Mouse (Mus musculus) T-cell, adult 2 months (primary cell): ENCODE data around the gene Inhbe.

ENCODE experiments used
- DNase-seq: peaks from one replicate; pipeline ENCODE4 v3.0.0; 2022; ENCODE audit warnings: low spot score

The Inhbe gene

GRCm38 (mm10) chr10:127353909-127354895, at the start of gene Inhbe:
Inhbe (minus strand) TSS chr10:127354411.
- no peak for DNase-seq

- no peak for DNase-seq
Observed at GRCm38 (mm10) chr10:127391774-127392173, 37.6 kb upstream of the Inhbe start.

GRCm38 (mm10) chr10:127381743-127382134, 27.5 kb upstream of the Inhbe start:
- DNase-seq: no peak

GRCm38 (mm10) chr10:127380767-127381742, 26.8 kb upstream of the Inhbe start:
- peak; percentile 31 for DNase-seq

- DNase-seq: peak; percentile 93
Observed at GRCm38 (mm10) chr10:127380251-127380691, 26.1 kb upstream of the Inhbe start, which contains the start of gene R3hdm2. R3hdm2 (plus strand) TSS chr10:127380327.

GRCm38 (mm10) chr10:127379654-127380053, 25.4 kb upstream of the Inhbe start:
- no peak for DNase-seq

GRCm38 (mm10) chr10:127377700-127378099, 23.5 kb upstream of the Inhbe start:
- DNase-seq: no peak

- DNase-seq: no peak
Observed at GRCm38 (mm10) chr10:127371023-127371422, 16.8 kb upstream of the Inhbe start.

- no peak for DNase-seq
Observed at GRCm38 (mm10) chr10:127369834-127370820, 15.9 kb upstream of the Inhbe start, which contains the start of gene Inhbc. Inhbc (minus strand) TSS chr10:127370431.

- DNase-seq: no peak
Observed at GRCm38 (mm10) chr10:127368273-127368672, 14.1 kb upstream of the Inhbe start.

- DNase-seq: no peak
Observed at GRCm38 (mm10) chr10:127367116-127367515, 12.9 kb upstream of the Inhbe start.

- no peak for DNase-seq
Observed at GRCm38 (mm10) chr10:127360714-127361113, 6.5 kb upstream of the Inhbe start.

GRCm38 (mm10) chr10:127355336-127355735, 1.1 kb upstream of the Inhbe start:
- DNase-seq: no peak

- no peak for DNase-seq
Observed at GRCm38 (mm10) chr10:127352766-127353165, 1.4 kb downstream of the Inhbe start.

GRCm38 (mm10) chr10:127352187-127352586, 2.0 kb downstream of the Inhbe start:
- no peak for DNase-seq

GRCm38 (mm10) chr10:127351719-127352118, 2.5 kb downstream of the Inhbe start:
- DNase-seq: no peak

GRCm38 (mm10) chr10:127351285-127351595, 3.0 kb downstream of the Inhbe start:
- no peak for DNase-seq

- peak; percentile 79 for DNase-seq
Observed at GRCm38 (mm10) chr10:127350594-127351284, 3.5 kb downstream of the Inhbe start.

GRCm38 (mm10) chr10:127349810-127350209, 4.4 kb downstream of the Inhbe start:
- DNase-seq: no peak

- no peak for DNase-seq
Observed at GRCm38 (mm10) chr10:127348957-127349356, 5.3 kb downstream of the Inhbe start.
